Mouse (Mus musculus): ENCODE results near the gene Gtf3a. TPM values are rescaled to one million over a fixed set of nuclear protein-coding genes. Genes with fewer than 3 reads are reported as not detected.

The Gtf3a gene
- polyA plus RNA-seq, 1 experiment from 2014 or later = 64.9 TPM

- H3K9ac ChIP-seq (ENCODE audit: low read depth, low read length) = no peak overlapping the region
- TF ChIP-seq CTCF (IDR thresholded peaks at IDR 0.05; ENCODE audit: low read depth) = no peak
- H3K4me3 ChIP-seq (ENCODE audit: low read depth, low read length) = no peak overlapping the region
- no peaks in the 10 kb centered on the region for H3K27me3 ChIP-seq (replicated peaks; ENCODE audit: control insufficient read depth, insufficient read depth, low read length)
- H3K27ac ChIP-seq (ENCODE audit: low read depth, low read length) = no peak overlapping the region
- H3K4me2 ChIP-seq (replicated peaks; ENCODE audit: low read depth) = peak overlapping the region; percentile 30; the same call in 1 of the 2 replicates
- H3K36me3 ChIP-seq (ENCODE audit: control insufficient read depth, insufficient read depth) = no peaks in the 10 kb centered on the region
- H3K4me1 ChIP-seq (replicated peaks; ENCODE audit: control insufficient read depth, insufficient read depth, low read length) = no peaks in the 10 kb centered on the region
- 45% methylated on average over 15 of the region's 15 CpGs for WGBS
- no peaks in the 10 kb centered on the region for H3K9me3 ChIP-seq (ENCODE audit: control insufficient read depth)
- no peak for ATAC-seq
Measured at GRCm38 (mm10) chr5:146942965-146943364, 5.5 kb upstream of the Gtf3a start.

GRCm38 (mm10) chr5:146944568-146944967 lies 3.9 kb upstream of the Gtf3a start:
- Histone ChIP-seq H3K27me3 (replicated peaks; ENCODE audit: control insufficient read depth, insufficient read depth, low read length) (no peaks in the 10 kb centered on the region), H3K4me2 (replicated peaks; ENCODE audit: low read depth) (no peak overlapping the region), H3K4me3 (ENCODE audit: low read depth, low read length) (no peak overlapping the region), H3K36me3 (ENCODE audit: control insufficient read depth, insufficient read depth) (no peaks in the 10 kb centered on the region), H3K27ac (ENCODE audit: low read depth, low read length) (no peak overlapping the region), H3K9me3 (ENCODE audit: control insufficient read depth) (no peaks in the 10 kb centered on the region), H3K9ac (ENCODE audit: low read depth, low read length) (no peak overlapping the region), H3K4me1 (replicated peaks; ENCODE audit: control insufficient read depth, insufficient read depth, low read length) (peaks cover 2% of the 10 kb centered on the region; the same call in 1 of the 2 replicates)
- peak; percentile 47 for TF ChIP-seq CTCF (IDR thresholded peaks at IDR 0.05; ENCODE audit: low read depth)
- WGBS = 93% methylated on average over 2 of the region's 2 CpGs
- no peak for ATAC-seq

GRCm38 (mm10) chr5:146946682-146947081 lies 1.8 kb upstream of the Gtf3a start:
- no peak overlapping the region for H3K4me3 ChIP-seq (ENCODE audit: low read depth, low read length)
- H3K4me2 ChIP-seq (replicated peaks; ENCODE audit: low read depth) = no peak overlapping the region
- peaks cover 11% of the 10 kb centered on the region for H3K36me3 ChIP-seq (ENCODE audit: control insufficient read depth, insufficient read depth)
- peaks cover 7% of the 10 kb centered on the region; the same call in 1 of the 2 replicates for H3K4me1 ChIP-seq (replicated peaks; ENCODE audit: control insufficient read depth, insufficient read depth, low read length)
- H3K9ac ChIP-seq (ENCODE audit: low read depth, low read length) = no peak overlapping the region
- H3K9me3 ChIP-seq (ENCODE audit: control insufficient read depth) = no peaks in the 10 kb centered on the region
- ATAC-seq = no peak
- H3K27me3 ChIP-seq (replicated peaks; ENCODE audit: control insufficient read depth, insufficient read depth, low read length) = no peaks in the 10 kb centered on the region
- no peak for TF ChIP-seq CTCF (IDR thresholded peaks at IDR 0.05; ENCODE audit: low read depth)
- H3K27ac ChIP-seq (ENCODE audit: low read depth, low read length) = no peak overlapping the region
- 90% methylated on average over 9 of the region's 9 CpGs for WGBS

- Histone ChIP-seq H3K4me3 (ENCODE audit: low read depth, low read length) (no peak overlapping the region), H3K9ac (ENCODE audit: low read depth, low read length) (no peak overlapping the region), H3K9me3 (ENCODE audit: control insufficient read depth) (no peaks in the 10 kb centered on the region), H3K27ac (ENCODE audit: low read depth, low read length) (no peak overlapping the region), H3K36me3 (ENCODE audit: control insufficient read depth, insufficient read depth) (peaks cover 19% of the 10 kb centered on the region), H3K4me1 (replicated peaks; ENCODE audit: control insufficient read depth, insufficient read depth, low read length) (peaks cover 7% of the 10 kb centered on the region; the same call in 1 of the 2 replicates), H3K27me3 (replicated peaks; ENCODE audit: control insufficient read depth, insufficient read depth, low read length) (no peaks in the 10 kb centered on the region), H3K4me2 (replicated peaks; ENCODE audit: low read depth) (no peak overlapping the region)
- WGBS = 92% methylated on average over 6 of the region's 6 CpGs
- no peak for TF ChIP-seq CTCF (IDR thresholded peaks at IDR 0.05; ENCODE audit: low read depth)
- ATAC-seq = no peak
Measured at GRCm38 (mm10) chr5:146947497-146947896, 960 bp upstream of the Gtf3a start.

- no peak for ATAC-seq
- Histone ChIP-seq H3K4me1 (replicated peaks; ENCODE audit: control insufficient read depth, insufficient read depth, low read length) (peaks cover 7% of the 10 kb centered on the region; the same call in 1 of the 2 replicates), H3K9ac (ENCODE audit: low read depth, low read length) (peak overlapping the region; percentile 71; the same call in 1 of the 2 replicates), H3K27ac (ENCODE audit: low read depth, low read length) (peak overlapping the region; percentile 94), H3K36me3 (ENCODE audit: control insufficient read depth, insufficient read depth) (peaks cover 24% of the 10 kb centered on the region), H3K4me2 (replicated peaks; ENCODE audit: low read depth) (peak overlapping the region; percentile 88), H3K27me3 (replicated peaks; ENCODE audit: control insufficient read depth, insufficient read depth, low read length) (no peaks in the 10 kb centered on the region), H3K4me3 (ENCODE audit: low read depth, low read length) (peak overlapping the region; percentile 70), H3K9me3 (ENCODE audit: control insufficient read depth) (no peaks in the 10 kb centered on the region)
- no peak for TF ChIP-seq CTCF (IDR thresholded peaks at IDR 0.05; ENCODE audit: low read depth)
- WGBS = 13% methylated on average over 10 of the region's 10 CpGs
Measured at GRCm38 (mm10) chr5:146948041-146948507, 383 bp upstream of the Gtf3a start.

- H3K4me2 ChIP-seq (replicated peaks; ENCODE audit: low read depth) = no peak overlapping the region
- 87% methylated on average over 7 of the region's 7 CpGs for WGBS
- no peak for TF ChIP-seq CTCF (IDR thresholded peaks at IDR 0.05; ENCODE audit: low read depth)
- H3K27ac ChIP-seq (ENCODE audit: low read depth, low read length) = no peak overlapping the region; the same call in 1 of the 2 replicates
- no peaks in the 10 kb centered on the region for H3K9me3 ChIP-seq (ENCODE audit: control insufficient read depth)
- H3K27me3 ChIP-seq (replicated peaks; ENCODE audit: control insufficient read depth, insufficient read depth, low read length) = no peaks in the 10 kb centered on the region
- no peak overlapping the region for H3K4me3 ChIP-seq (ENCODE audit: low read depth, low read length)
- H3K9ac ChIP-seq (ENCODE audit: low read depth, low read length) = no peak overlapping the region
- H3K36me3 ChIP-seq (ENCODE audit: control insufficient read depth, insufficient read depth) = peaks cover 87% of the 10 kb centered on the region
- no peak for ATAC-seq
- peaks cover 4% of the 10 kb centered on the region; the same call in 1 of the 2 replicates for H3K4me1 ChIP-seq (replicated peaks; ENCODE audit: control insufficient read depth, insufficient read depth, low read length)
Measured at GRCm38 (mm10) chr5:146954576-146954975, 6.1 kb downstream of the Gtf3a start.

All from intestine, postnatal 0 days (tissue).